8 mouse cellular contexts compared by ENCODE assay signal in the genomic region with DNA sequence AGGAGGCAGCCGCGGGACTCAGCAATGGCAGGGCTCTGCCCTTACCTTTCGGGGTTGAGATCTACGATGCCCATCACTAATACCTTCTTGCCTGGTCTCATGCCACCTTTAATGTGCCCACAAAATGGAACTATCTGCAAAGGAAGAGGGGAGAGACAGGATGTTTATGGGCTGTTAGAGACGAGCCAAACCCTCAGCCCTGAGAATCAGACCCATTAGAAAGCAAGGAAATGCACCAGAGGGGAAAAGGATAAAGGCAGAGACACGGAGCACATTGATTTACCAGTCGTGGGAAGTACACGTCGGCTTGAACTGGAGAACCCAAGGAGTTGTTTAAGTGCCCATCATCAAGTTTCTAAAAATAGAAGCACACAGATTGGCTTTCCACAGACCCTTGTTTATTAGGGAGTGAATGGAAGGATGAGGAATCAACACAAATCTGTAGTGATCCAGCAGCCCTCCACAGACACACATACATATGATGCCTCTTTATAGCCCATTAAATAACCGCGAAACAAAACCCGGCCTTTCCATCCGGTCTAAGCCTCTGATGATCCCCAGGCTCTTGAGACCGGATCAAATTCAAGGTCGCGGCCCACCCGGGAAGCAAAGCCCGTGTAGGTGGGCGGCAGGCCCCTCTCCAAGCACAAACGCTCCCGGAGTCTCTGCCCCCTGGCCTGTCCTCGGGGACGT. TPM values are rescaled to one million over a fixed set of nuclear protein-coding genes. Genes with fewer than 3 reads are reported as not detected.
DNase-seq lines count a peak whose midpoint lies in the region; ATAC-seq lines count a peak whose summit lies in the region.

No protein-coding gene starts in this region.

- DNase-seq in heart, postnatal 14 days = no peak
- peak; percentile 53 for DNase-seq in NIH3T3 (ENCODE audit: low read depth)
- DNase-seq in forebrain, embryonic 14.5 days (ENCODE audit: low spot score) = peak; percentile 51
- DNase-seq in ovary, postnatal 36 days (ENCODE audit: low spot score) = no peak
- no peak for DNase-seq in ovary, adult 18-20 months (ENCODE audit: low spot score)

- peak overlapping the region; percentile 87 for H3K27ac ChIP-seq in heart, embryonic 11.5 days (ENCODE audit: low read depth, low read length)
- peak overlapping the region; percentile 89 for H3K27ac ChIP-seq in forebrain, embryonic 14.5 days (ENCODE audit: low read depth, low read length)
- peak overlapping the region; percentile 83 for H3K27ac ChIP-seq in kidney, embryonic 14.5 days (ENCODE audit: low read depth, low read length)

- peak; percentile 32; the same call in 1 of the 2 replicates for ATAC-seq in heart, embryonic 11.5 days (replicated peaks; ENCODE audit: insufficient number of reproducible peaks, low FRiP score, low TSS enrichment)
- peak; percentile 13 for ATAC-seq in forebrain, embryonic 14.5 days
- peak; percentile 39 for ATAC-seq in kidney, embryonic 14.5 days (ENCODE audit: low FRiP score, low TSS enrichment)
- ATAC-seq in megakaryocyte, adult 5-6 weeks (ENCODE audit: poor library complexity, severe bottlenecking) = 0 out of 2 replicates have a peak, but pooled peaks have one; percentile 4

- WGBS in heart, embryonic 11.5 days (ENCODE audit: insufficient replicate concordance) = 14% methylated on average over 23 of the region's 23 CpGs
- 12% methylated on average over 23 of the region's 23 CpGs for WGBS in forebrain, embryonic 14.5 days
- 10% methylated on average over 23 of the region's 23 CpGs for WGBS in kidney, embryonic 14.5 days

- peak overlapping the region; percentile 86 for H3K4me3 ChIP-seq in heart, embryonic 11.5 days (ENCODE audit: low read depth, low read length)
- peak overlapping the region; percentile 89 for H3K4me3 ChIP-seq in forebrain, embryonic 14.5 days (ENCODE audit: low read depth, low read length)
- peak overlapping the region; percentile 87 for H3K4me3 ChIP-seq in kidney, embryonic 14.5 days (ENCODE audit: low read length)

- intact Hi-C loops in heart, postnatal 14 days (cut with DNase I) = loop anchor here (2.0 kb wide), 2 partner anchors 29 to 35 kb away; no protein-coding TSS in a partner anchor

- no peaks in the 10 kb centered on the region for H3K9me3 ChIP-seq in heart, embryonic 11.5 days (replicated peaks; ENCODE audit: control insufficient read depth, low read length)
- no peaks in the 10 kb centered on the region for H3K9me3 ChIP-seq in forebrain, embryonic 14.5 days (replicated peaks; ENCODE audit: control insufficient read depth, low read length)
- H3K9me3 ChIP-seq in kidney, embryonic 14.5 days (ENCODE audit: control insufficient read depth, low read length) = no peaks in the 10 kb centered on the region

- peaks cover 6% of the 10 kb centered on the region for H3K36me3 ChIP-seq in heart, embryonic 11.5 days (ENCODE audit: control insufficient read depth, insufficient read depth, low read length)
- H3K36me3 ChIP-seq in forebrain, embryonic 14.5 days (ENCODE audit: control insufficient read depth, insufficient read depth, low read length) = peaks cover 20% of the 10 kb centered on the region; the same call in 1 of the 2 replicates
- peaks cover 20% of the 10 kb centered on the region for H3K36me3 ChIP-seq in kidney, embryonic 14.5 days (ENCODE audit: control insufficient read depth, insufficient read depth, low read length)

- peak overlapping the region; percentile 84 for H3K4me2 ChIP-seq in heart, embryonic 11.5 days
- peak overlapping the region; percentile 81 for H3K4me2 ChIP-seq in forebrain, embryonic 14.5 days (ENCODE audit: low read length)
- peak overlapping the region; percentile 68 for H3K4me2 ChIP-seq in kidney, embryonic 14.5 days (replicated peaks; ENCODE audit: low read depth, low read length)

- peak overlapping the region; percentile 93 for H3K9ac ChIP-seq in heart, embryonic 11.5 days (ENCODE audit: low read depth, low read length)
- H3K9ac ChIP-seq in forebrain, embryonic 14.5 days (ENCODE audit: low read length) = peak overlapping the region; percentile 95
- H3K9ac ChIP-seq in kidney, embryonic 14.5 days (ENCODE audit: low read depth, low read length) = peak overlapping the region; percentile 88

- H3K4me1 ChIP-seq in heart, embryonic 11.5 days (ENCODE audit: control insufficient read depth, insufficient read depth, low read length) = peaks cover 5% of the 10 kb centered on the region; the same call in 1 of the 2 replicates
- peaks cover 16% of the 10 kb centered on the region for H3K4me1 ChIP-seq in forebrain, embryonic 14.5 days (ENCODE audit: control insufficient read depth, insufficient read depth, low read length)
- peaks cover 27% of the 10 kb centered on the region; the same call in 1 of the 2 replicates for H3K4me1 ChIP-seq in kidney, embryonic 14.5 days (ENCODE audit: control insufficient read depth, insufficient read depth, low read length)

- H3K27me3 ChIP-seq in heart, embryonic 11.5 days (ENCODE audit: control insufficient read depth, insufficient read depth, low read length) = no peaks in the 10 kb centered on the region; the same call in 1 of the 2 replicates
- no peaks in the 10 kb centered on the region for H3K27me3 ChIP-seq in forebrain, embryonic 14.5 days (replicated peaks; ENCODE audit: control insufficient read depth, insufficient read depth, low read length)
- no peaks in the 10 kb centered on the region for H3K27me3 ChIP-seq in kidney, embryonic 14.5 days (ENCODE audit: control insufficient read depth, insufficient read depth, low read length)

RNA-seq across cellular contexts. Expression of gene Lgalsl, which starts 0.7 kb away (rescaled TPM):
- 39.1 and 45.7 TPM in 2 replicates for polyA plus RNA-seq in heart, embryonic 11.5 days (2014; fragmentation: Nextera tagmentation; extraction: Ambion mirVana)
- 10 to 100 TPM; 35.5 to 42.6 TPM for total RNA-seq in heart, postnatal 14 days (2021)
- polyA plus RNA-seq in forebrain, embryonic 14.5 days (2014; fragmentation: Nextera tagmentation; extraction: Ambion mirVana) = 74.0 and 87.5 TPM in 2 replicates
- 21.1 and 30.6 TPM in 2 replicates for polyA plus RNA-seq in kidney, embryonic 14.5 days (2014; fragmentation: Nextera tagmentation; extraction: Ambion mirVana)
- total RNA-seq in megakaryocyte, adult 5-6 weeks (2015) = 2.2 and 3.6 TPM in 2 replicates
- 1.4 and 2.8 TPM in 2 replicates for total RNA-seq in megakaryocyte, adult 5-6 weeks (2017)

Comparison
In these comparisons a context has a peak if more than half of its experiments do, and no peak if none do; other contexts are left out.
1. DNase-seq: peak in NIH3T3 (single experiment) and forebrain, embryonic 14.5 days (single experiment); none in heart, postnatal 14 days (0 of 2), ovary, postnatal 36 days (single experiment) and ovary, adult 18-20 months (single experiment).
2. Peak in every context shown above with its lines, with median percentiles within 50 percentile points of each other: ATAC-seq, H3K27ac ChIP-seq, H3K4me2 ChIP-seq, H3K4me3 ChIP-seq and H3K9ac ChIP-seq.